Mouse (Mus musculus) MEL (cell line): Measurements from ENCODE around the gene Sept9. TPM values are rescaled to one million over a fixed set of nuclear protein-coding genes. Genes with fewer than 3 reads are reported as not detected.

Experiments used
- DNase-seq: peaks from one replicate; pipeline ENCODE4 v3.0.0; 2011; ENCODE audit warnings: low read depth, low spot score
- H3K27ac ChIP-seq: 2 replicates; pipeline ENCODE4 v1.5.1; 2012; ENCODE audit warnings: low read depth, mild to moderate bottlenecking, control low read depth, low read length, moderate library complexity; ENCODE audit not compliant: control insufficient read depth
- H3K27me3 ChIP-seq, 2 experiments: fragments of 150-350 bp in 1 of 2; sonication (generic) in 1 of 2; 2 replicates each; pipeline ENCODE4 v1.6.1; 2012; ENCODE audit warnings: low read length in 2 of 2, mild to moderate bottlenecking in 2 of 2, improper control_type of control experiment in 1 of 2, moderate library complexity in 1 of 2; ENCODE audit not compliant: insufficient read depth in 2 of 2, control insufficient read depth in 1 of 2
- H3K36me3 ChIP-seq, 2 experiments: 2 replicates each; pipeline ENCODE4 v1.6.1; 2012 to 2014; ENCODE audit warnings: low read length in 2 of 2, improper control_type of control experiment in 1 of 2, inconsistent platforms in 1 of 2, mild to moderate bottlenecking in 1 of 2; ENCODE audit not compliant: insufficient read depth in 2 of 2, control insufficient read depth in 1 of 2
- H3K4me1 ChIP-seq, 2 experiments: fragments of 150-350 bp in 1 of 2; sonication (generic) in 1 of 2; 2 replicates each; pipeline ENCODE4 v1.6.1; 2012; ENCODE audit warnings: low read length in 2 of 2, improper control_type of control experiment in 1 of 2, mild to moderate bottlenecking in 1 of 2; ENCODE audit not compliant: insufficient read depth in 2 of 2, control insufficient read depth in 1 of 2
- H3K4me3 ChIP-seq, 2 experiments: fragments of 150-350 bp in 1 of 2; sonication (generic) in 1 of 2; 2 replicates each; pipeline ENCODE4 v1.5.1; 2012; ENCODE audit warnings: low read depth in 2 of 2, low read length in 2 of 2, mild to moderate bottlenecking in 2 of 2, moderate library complexity in 2 of 2, control low read depth in 1 of 2, improper control_type of control experiment in 1 of 2; ENCODE audit not compliant: control insufficient read depth in 1 of 2, insufficient read depth in 1 of 2
- H3K79me2 ChIP-seq: 2 replicates; pipeline ENCODE4 v1.6.1; 2012; ENCODE audit warnings: mild to moderate bottlenecking, low read length, moderate library complexity; ENCODE audit not compliant: control insufficient read depth, poor library complexity, insufficient read depth
- H3K9ac ChIP-seq: 2 replicates; pipeline ENCODE4 v1.6.1; 2012; ENCODE audit warnings: low read depth, mild to moderate bottlenecking, control low read depth, low read length, moderate library complexity; ENCODE audit not compliant: control insufficient read depth, poor library complexity, severe bottlenecking
- H3K9me3 ChIP-seq: fragments of 150-350 bp; sonication (generic); replicated peaks from 2 replicates; pipeline ENCODE4 v1.6.1; 2012; ENCODE audit warnings: mild to moderate bottlenecking, low read length, improper control_type of control experiment, moderate library complexity; ENCODE audit not compliant: insufficient read depth
- CTCF ChIP-seq, 3 experiments: IDR thresholded peaks in 2 of 3; conservative IDR thresholded peaks in 1 of 3; 2 replicates each; pipeline ENCODE4 v1.5.1; 2011 to 2012; ENCODE audit warnings: low read length in 3 of 3, low read depth in 2 of 3, mild to moderate bottlenecking in 2 of 3, improper control_type of control experiment in 1 of 3, inconsistent platforms in 1 of 3, mixed read lengths in 1 of 3, moderate library complexity in 1 of 3; ENCODE audit not compliant: control insufficient read depth in 1 of 3, insufficient read depth in 1 of 3, poor library complexity in 1 of 3, severe bottlenecking in 1 of 3
- E2F4 ChIP-seq: IDR thresholded peaks from 2 replicates; pipeline ENCODE4 v1.6.1; 2011; ENCODE audit warnings: low read depth, low read length, improper control_type of control experiment, borderline replicate concordance
- EP300 ChIP-seq, 2 experiments: IDR thresholded peaks; 2 replicates each; pipeline ENCODE4 v1.6.1; 2011; ENCODE audit warnings: improper control_type of control experiment in 2 of 2, low read length in 2 of 2, low read depth in 1 of 2, mild to moderate bottlenecking in 1 of 2
- ETS1 ChIP-seq: IDR thresholded peaks from 2 replicates; pipeline ENCODE4 v1.6.1; 2012; ENCODE audit warnings: low read depth, mild to moderate bottlenecking, inconsistent platforms, low read length, improper control_type of control experiment, moderate library complexity
- GABPA ChIP-seq: IDR thresholded peaks from 2 replicates; pipeline ENCODE4 v1.6.1; 2012; ENCODE audit warnings: low read depth, mild to moderate bottlenecking, inconsistent platforms, low read length, improper control_type of control experiment, moderate library complexity
- GATA1 ChIP-seq: IDR thresholded peaks from 2 replicates; pipeline ENCODE4 v1.6.1; 2011; ENCODE audit warnings: low read depth, low read length, improper control_type of control experiment
- JUND ChIP-seq: IDR thresholded peaks from 2 replicates; pipeline ENCODE4 v1.6.1; 2011; ENCODE audit warnings: low read depth, mild to moderate bottlenecking, improper control_type of control experiment, low read length
- MAX ChIP-seq: IDR thresholded peaks from 2 replicates; pipeline ENCODE4 v1.6.1; 2011; ENCODE audit warnings: low read length, improper control_type of control experiment
- MEF2A ChIP-seq: IDR thresholded peaks from 2 replicates; pipeline ENCODE4 v1.6.1; 2014; ENCODE audit warnings: low read depth, mild to moderate bottlenecking, inconsistent platforms, low read length, improper control_type of control experiment; ENCODE audit not compliant: poor library complexity, insufficient replicate concordance, severe bottlenecking; ENCODE audit errors: extremely low read depth
- MXI1 ChIP-seq: IDR thresholded peaks from 2 replicates; pipeline ENCODE4 v1.6.1; 2011; ENCODE audit warnings: mild to moderate bottlenecking, low read depth, low read length, improper control_type of control experiment
- MYC ChIP-seq: IDR thresholded peaks from 2 replicates; pipeline ENCODE4 v1.6.1; 2011; ENCODE audit warnings: low read depth, mild to moderate bottlenecking, low read length, improper control_type of control experiment, moderate library complexity
- POLR2AphosphoS5 ChIP-seq: IDR thresholded peaks from 2 replicates; pipeline ENCODE4 v1.6.1; 2012; ENCODE audit warnings: low read depth, borderline replicate concordance, mild to moderate bottlenecking, inconsistent platforms, low read length, moderate library complexity, mixed read lengths
- SIN3A ChIP-seq: IDR thresholded peaks from 2 replicates; pipeline ENCODE4 v1.6.1; 2012; ENCODE audit warnings: low read length, improper control_type of control experiment, inconsistent platforms
- SMC3 ChIP-seq: IDR thresholded peaks from 2 replicates; pipeline ENCODE4 v1.6.1; 2011; ENCODE audit warnings: low read depth, low read length, improper control_type of control experiment
- TAL1 ChIP-seq: IDR thresholded peaks from 2 replicates; pipeline ENCODE4 v1.6.1; 2012; ENCODE audit warnings: mild to moderate bottlenecking, inconsistent platforms, low read length, moderate library complexity, mixed read lengths
- TBP ChIP-seq: IDR thresholded peaks from 2 replicates; pipeline ENCODE4 v1.8.0; 2011; ENCODE audit warnings: low read depth, low read length, improper control_type of control experiment
- TCF12 ChIP-seq: IDR thresholded peaks from 2 replicates; pipeline ENCODE4 v1.6.1; 2014; ENCODE audit warnings: low read depth, mild to moderate bottlenecking, inconsistent platforms, low read length, improper control_type of control experiment, moderate library complexity
- USF2 ChIP-seq, 2 experiments: IDR thresholded peaks; 2 replicates each; pipeline ENCODE4 v1.6.1; 2011 to 2012; ENCODE audit warnings: improper control_type of control experiment in 2 of 2, low read length in 2 of 2, borderline replicate concordance in 1 of 2, inconsistent platforms in 1 of 2, low read depth in 1 of 2, mild to moderate bottlenecking in 1 of 2; ENCODE audit not compliant: insufficient read depth in 1 of 2
- ZMIZ1 ChIP-seq: IDR thresholded peaks from 2 replicates; pipeline ENCODE4 v1.6.1; 2012; ENCODE audit warnings: low read depth, mild to moderate bottlenecking, inconsistent platforms, low read length, improper control_type of control experiment, moderate library complexity
- polyA plus RNA-seq, 2 experiments: library from polyadenylated mRNA; stranded (reverse) in 1 of 2; unstranded in 1 of 2; fragments of >175 nt in 1 of 2; fragments of >200 nt in 1 of 2; gene quantifications; 2 replicates each; pipeline versions ENCODE4 v1.2.1 to v1.2.4; 2012; ENCODE audit warnings: low replicate concordance in 2 of 2, low read depth in 1 of 2; ENCODE audit not compliant: insufficient read length in 2 of 2, insufficient read depth in 1 of 2, missing spikeins in 1 of 2
- total RNA-seq: library from RNA; depleted of rRNA; stranded (reverse); fragments of 300-350 nt; gene quantifications from 2 replicates; pipeline ENCODE4 v1.2.3, GENCODE M21; 2012

Gene Sept9
- total and polyA plus RNA-seq, 3 experiments: 49.7 to 196 (median 163) TPM

DNA sequence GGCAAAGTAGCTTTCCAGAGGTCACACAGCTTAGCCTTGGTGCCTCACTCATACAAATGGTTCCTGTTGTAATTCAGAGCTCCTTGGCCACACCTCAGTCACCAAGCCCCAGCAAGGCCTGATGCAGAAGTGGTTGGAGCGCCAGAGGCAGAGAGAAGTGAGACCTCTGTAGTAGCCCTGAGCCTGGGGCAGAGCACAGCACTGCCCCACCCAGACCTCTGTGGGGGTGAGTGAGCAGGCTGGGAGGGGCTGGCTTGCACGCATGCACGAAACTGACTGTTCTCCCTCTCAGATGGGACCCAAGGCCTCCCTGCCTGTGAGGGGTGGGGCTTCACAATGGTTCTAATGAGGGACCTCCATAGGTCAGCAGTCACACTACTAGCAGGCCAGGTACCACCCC lies 121.0 kb downstream of the Sept9 start (continued):
- TF ChIP-seq POLR2AphosphoS5: no peak
- no peak for TF ChIP-seq GATA1

DNA sequence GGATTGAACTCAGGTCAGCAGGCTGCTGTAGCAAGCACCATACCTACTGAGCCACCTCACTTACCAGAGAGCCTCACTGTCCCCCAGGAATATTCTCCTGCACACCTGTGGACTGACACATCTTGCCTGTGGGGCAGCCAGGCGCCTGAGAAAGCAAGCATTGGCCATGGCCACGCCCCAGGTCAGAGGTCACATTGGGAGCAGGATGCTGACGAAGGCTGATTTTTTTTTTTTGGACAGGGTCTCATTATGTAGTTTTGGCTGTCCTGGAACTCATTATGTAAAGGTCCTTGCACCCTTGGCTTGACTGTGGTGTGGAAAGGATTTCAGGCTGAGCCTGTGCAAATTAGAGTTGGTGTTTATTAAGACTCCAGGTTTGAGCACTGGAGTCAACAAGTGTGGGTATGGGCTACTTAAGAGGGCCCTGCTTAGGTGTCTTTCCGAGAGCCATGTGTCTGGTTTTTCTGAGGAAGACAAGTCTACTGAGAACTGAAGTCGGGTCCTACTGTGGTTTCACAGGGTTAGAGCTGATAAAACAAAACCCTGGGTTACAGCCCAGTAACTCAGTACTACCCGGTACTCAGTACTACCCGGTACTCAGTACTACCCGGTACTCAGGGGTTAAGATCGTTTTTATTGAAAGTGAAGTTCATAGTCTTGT lies 122.0 kb downstream of the Sept9 start:
- Histone ChIP-seq H3K27ac (peak overlapping the region; percentile 50), H3K9ac (peak overlapping the region; percentile 11), H3K4me3 (no peak overlapping the region), H3K27me3 (no peaks in the 10 kb centered on the region), H3K4me1 (peaks cover 48 to 78% of the 10 kb centered on the region in 2 experiments), H3K79me2 (peaks cover 3% of the 10 kb centered on the region; the same call in 1 of the 2 replicates), H3K36me3 (peaks cover 0 to 62% of the 10 kb centered on the region in 2 experiments; a peak in 2 of 4 replicates), H3K9me3 (no peaks in the 10 kb centered on the region)
- TF ChIP-seq MXI1 (peak; percentile 56; the same call in 1 of the 2 replicates), EP300 (IDR thresholded peaks at IDR 0.05; ENCODE audit: low read depth in 1 of 2, low read length in 2 of 2) (peak; percentile 37 to 40; a peak in 3 of 4 replicates), ETS1 (peak; percentile 35; the same call in 1 of the 2 replicates), E2F4 (no peak), MYC (peak; percentile 47; the same call in 1 of the 2 replicates), TCF12 (peak; percentile 38; the same call in 1 of the 2 replicates), GATA1 (peak; percentile 34; the same call in 1 of the 2 replicates), CTCF (IDR thresholded peaks at IDR 0.05 in 2 of 3, conservative IDR thresholded peaks at IDR 0.05 in 1 of 3; ENCODE audit: control insufficient read depth in 1 of 3, insufficient read depth in 1 of 3, low read depth in 2 of 3, low read length in 3 of 3, poor library complexity in 1 of 3, severe bottlenecking in 1 of 3) (no peak), TBP (0 out of 2 replicates have a peak, but pooled peaks have one; percentile 17), SMC3 (no peak), SIN3A (0 out of 2 replicates have a peak, but pooled peaks have one; percentile 57)
- peak; percentile 65 for DNase-seq

DNA sequence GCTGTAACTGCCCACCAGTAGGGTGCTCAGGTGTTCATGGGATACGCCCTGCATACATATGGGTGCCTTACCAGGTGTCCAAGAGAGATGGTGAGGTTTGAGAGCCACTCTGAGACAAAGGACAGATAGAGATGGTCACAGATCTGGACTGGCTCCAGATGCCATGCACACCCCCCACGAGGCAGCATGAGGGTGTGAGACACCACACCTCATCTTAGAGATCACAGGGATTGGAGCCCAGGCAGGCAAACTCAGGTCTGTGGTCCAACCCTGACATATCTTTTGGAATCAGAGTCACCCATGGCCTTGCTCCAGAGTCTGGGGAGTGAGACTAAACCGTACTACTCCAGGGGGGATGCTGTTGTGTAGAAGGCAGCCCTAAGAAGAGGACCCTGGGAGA lies 122.8 kb downstream of the Sept9 start:
- Histone ChIP-seq H3K36me3 (peaks cover 0 to 65% of the 10 kb centered on the region in 2 experiments; a peak in 2 of 4 replicates), H3K9ac (no peak overlapping the region), H3K9me3 (no peaks in the 10 kb centered on the region)
- TF ChIP-seq MEF2A: no peak
- no peak for TF ChIP-seq ZMIZ1
- no peak for TF ChIP-seq GABPA
- TF ChIP-seq MAX: no peak
- peak; percentile 17; the same call in 1 of the 2 replicates for TF ChIP-seq TAL1
- no peak for TF ChIP-seq MXI1
- no peak for TF ChIP-seq JUND
- TF ChIP-seq USF2 (IDR thresholded peaks at IDR 0.05; ENCODE audit: borderline replicate concordance in 1 of 2, insufficient read depth in 1 of 2, low read depth in 1 of 2, low read length in 2 of 2): no peak
- TF ChIP-seq, all 39 proteins: peak for 1
- Histone ChIP-seq H3K4me1 (peaks cover 48 to 85% of the 10 kb centered on the region in 2 experiments), H3K27ac (peak overlapping the region; percentile 50; the same call in 1 of the 2 replicates), H3K79me2 (peaks cover 4% of the 10 kb centered on the region), H3K27me3 (no peaks in the 10 kb centered on the region), H3K4me3 (no peak overlapping the region)
- DNase-seq: no peak
